Mouse (Mus musculus) midbrain, embryonic 13.5 days (tissue): ENCODE data around the gene Arhgap22. TPM values are rescaled to one million over a fixed set of nuclear protein-coding genes. Genes with fewer than 3 reads are reported as not detected.

Experiments
- ATAC-seq: fragments of 200-750 bp; cut with Nextera tagmentation; 2 replicates; pipeline ENCODE4 v1.8.0; 2017; ENCODE audit warnings: mild to moderate bottlenecking, moderate TSS enrichment, moderate library complexity
- H3K27ac ChIP-seq: fragments of 300-500 bp; sonication (generic); 2 replicates; pipeline ENCODE4 v1.5.1; 2015; ENCODE audit warnings: inconsistent platforms, mild to moderate bottlenecking, moderate library complexity
- H3K27me3 ChIP-seq: fragments of 300-500 bp; sonication (generic); 2 replicates; pipeline ENCODE4 v1.6.1; 2015; ENCODE audit warnings: mild to moderate bottlenecking, inconsistent platforms
- H3K36me3 ChIP-seq: fragments of 300-500 bp; sonication (generic); 2 replicates; pipeline ENCODE4 v1.6.1; 2015; ENCODE audit warnings: mild to moderate bottlenecking, inconsistent platforms
- H3K4me1 ChIP-seq: fragments of 300-500 bp; sonication (generic); replicated peaks from 2 replicates; pipeline ENCODE4 v1.6.1; 2015; ENCODE audit warnings: inconsistent platforms
- H3K4me2 ChIP-seq: fragments of 300-500 bp; sonication (generic); replicated peaks from 2 replicates; pipeline ENCODE4 v1.6.1; 2015; ENCODE audit warnings: moderate library complexity, mild to moderate bottlenecking, inconsistent platforms
- H3K4me3 ChIP-seq: fragments of 300-500 bp; sonication (generic); replicated peaks from 2 replicates; pipeline ENCODE4 v1.5.1; 2015; ENCODE audit warnings: mild to moderate bottlenecking, inconsistent platforms
- H3K9ac ChIP-seq: fragments of 300-500 bp; sonication (generic); replicated peaks from 2 replicates; pipeline ENCODE4 v1.6.1; 2015; ENCODE audit warnings: mild to moderate bottlenecking, inconsistent platforms
- H3K9me3 ChIP-seq: fragments of 300-500 bp; sonication (generic); 2 replicates; pipeline ENCODE4 v1.6.1; 2016; ENCODE audit warnings: mild to moderate bottlenecking, inconsistent platforms
- WGBS: fragments of 180-500 bp; shearing (Covaris S2); methylation state at CpG from one replicate; pipeline ENCODE4 v1.1.7; 2015; 5-methylcytosine and 5-hydroxymethylcytosine counted together
- polyA plus RNA-seq: library from polyadenylated mRNA; unstranded; fragments of >200 nt; fragmentation: Nextera tagmentation; extraction: Ambion mirVana; gene quantifications from 2 replicates; pipeline ENCODE4 v1.2.1, GENCODE M21; 2015

The Arhgap22 gene
- polyA plus RNA-seq, 1 experiment from 2014 or later, result 0.44 TPM

DNA sequence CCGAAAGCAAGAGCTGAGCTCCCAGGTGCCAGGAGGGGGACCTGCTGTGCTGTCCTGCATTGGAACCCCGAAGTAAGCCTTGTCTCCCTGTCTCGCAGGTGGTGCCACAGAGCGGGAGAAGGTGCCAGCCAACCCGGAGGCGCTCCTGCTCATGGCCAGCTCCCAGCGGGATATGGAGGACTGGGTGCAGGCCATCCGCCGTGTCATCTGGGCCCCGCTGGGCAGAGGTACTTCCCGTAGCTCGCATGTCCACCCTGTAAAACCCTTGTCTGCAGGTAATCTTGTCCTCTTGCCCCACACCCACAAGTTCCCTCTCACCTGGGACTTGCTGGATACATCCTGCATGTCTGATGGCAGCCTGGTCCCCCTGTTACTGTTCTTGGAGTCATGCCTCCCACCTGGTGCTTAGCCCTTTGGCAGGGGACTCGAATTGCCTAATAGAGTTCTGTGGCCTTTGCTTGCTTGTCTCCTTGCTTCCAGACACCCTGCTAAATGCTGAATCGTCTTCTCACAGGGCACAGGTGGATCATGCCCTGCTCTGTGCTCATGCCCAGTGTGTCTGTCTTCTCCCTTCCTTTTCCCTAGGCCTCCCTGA lies 129.4 kb downstream of the Arhgap22 start:
- H3K9ac ChIP-seq, result no peak overlapping the region
- H3K4me1 ChIP-seq, result no peaks in the 10 kb centered on the region
- no peaks in the 10 kb centered on the region for H3K9me3 ChIP-seq
- 91% methylated on average over 14 of the region's 14 CpGs for WGBS
- no peaks in the 10 kb centered on the region for H3K36me3 ChIP-seq
- no peak for ATAC-seq
- H3K27me3 ChIP-seq, result no peaks in the 10 kb centered on the region
- no peak overlapping the region for H3K27ac ChIP-seq
- H3K4me2 ChIP-seq, result no peak overlapping the region
- no peak overlapping the region for H3K4me3 ChIP-seq

DNA sequence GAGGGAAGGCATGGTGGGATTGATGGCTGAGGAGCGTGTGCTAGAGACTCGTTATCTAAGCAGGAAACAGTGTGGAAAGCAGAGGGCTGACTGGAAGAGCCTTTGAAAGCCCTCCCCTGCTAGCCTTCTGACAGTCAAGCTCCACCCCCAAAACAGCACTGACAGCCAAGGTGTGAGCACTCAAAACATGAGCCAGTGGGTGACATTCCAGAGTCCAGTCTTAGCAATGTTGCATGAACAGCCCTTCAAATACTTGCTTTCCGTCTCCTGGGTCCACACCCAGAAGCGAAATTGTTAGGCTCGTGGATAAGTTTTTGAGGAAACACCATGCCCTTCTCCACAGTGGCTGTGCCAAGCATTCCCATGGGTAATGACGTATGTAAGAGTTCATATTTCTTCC lies 132.7 kb downstream of the Arhgap22 start:
- 80% methylated on average over 6 of the region's 6 CpGs for WGBS
- H3K27ac ChIP-seq, result no peak overlapping the region
- no peak overlapping the region for H3K4me3 ChIP-seq
- ATAC-seq, result no peak
- no peak overlapping the region for H3K9ac ChIP-seq
- no peaks in the 10 kb centered on the region for H3K9me3 ChIP-seq
- peaks cover 6% of the 10 kb centered on the region for H3K4me1 ChIP-seq
- H3K27me3 ChIP-seq, result peaks cover 33% of the 10 kb centered on the region
- no peak overlapping the region for H3K4me2 ChIP-seq
- H3K36me3 ChIP-seq, result no peaks in the 10 kb centered on the region

DNA sequence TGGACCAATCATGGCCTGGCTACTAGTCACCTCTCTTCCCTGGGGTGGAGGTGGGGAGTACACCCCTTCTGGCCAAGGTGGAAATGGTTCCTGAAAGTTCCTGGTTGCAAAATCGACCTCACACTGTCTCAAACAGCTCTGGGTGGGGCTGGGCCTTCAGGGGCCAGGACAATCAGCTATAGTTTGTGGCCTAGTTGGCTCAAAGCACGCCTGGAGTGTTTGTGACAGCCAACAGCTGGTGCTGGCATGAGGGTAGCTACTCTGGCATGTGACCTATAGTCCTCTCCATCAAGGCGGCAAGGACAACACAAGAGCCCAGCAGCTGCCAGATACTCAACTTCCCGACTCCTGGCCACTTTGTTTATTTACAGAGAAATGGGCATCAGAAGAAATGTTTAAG lies 133.9 kb downstream of the Arhgap22 start:
- Histone ChIP-seq H3K9ac (no peak overlapping the region), H3K36me3 (no peaks in the 10 kb centered on the region), H3K9me3 (no peaks in the 10 kb centered on the region), H3K27me3 (peaks cover 45% of the 10 kb centered on the region), H3K4me2 (no peak overlapping the region), H3K27ac (no peak overlapping the region), H3K4me3 (no peak overlapping the region), H3K4me1 (peaks cover 6% of the 10 kb centered on the region)
- no peak for ATAC-seq
- 74% methylated on average over 4 of the region's 4 CpGs for WGBS

DNA sequence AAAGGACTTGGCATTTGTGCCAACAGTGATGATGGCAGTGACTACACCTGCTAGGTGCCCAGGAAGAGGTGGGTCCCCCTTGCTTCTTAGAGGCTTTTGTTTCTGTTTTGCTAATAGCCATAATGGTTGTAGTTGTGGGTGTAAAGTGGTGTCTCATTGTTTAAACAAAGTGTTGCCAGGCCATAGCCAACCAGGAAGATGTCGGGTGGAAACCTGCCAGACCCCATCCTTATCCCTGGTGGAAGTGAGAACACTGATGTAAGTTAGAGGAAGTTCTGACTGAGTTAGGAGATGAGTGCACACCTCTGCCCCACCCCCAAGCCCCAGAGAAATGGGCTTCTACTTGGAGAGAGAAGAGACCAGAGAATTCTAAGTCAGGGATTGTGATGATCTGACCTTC lies 134.3 kb downstream of the Arhgap22 start:
- no peaks in the 10 kb centered on the region for H3K36me3 ChIP-seq
- 88% methylated on average over 1 of the region's 1 CpGs for whole genome bisulfite sequencing
- peaks cover 6% of the 10 kb centered on the region for H3K4me1 ChIP-seq
- no peak overlapping the region for H3K4me2 ChIP-seq
- no peak overlapping the region for H3K9ac ChIP-seq
- H3K27ac ChIP-seq, result no peak overlapping the region
- no peaks in the 10 kb centered on the region for H3K9me3 ChIP-seq
- peaks cover 47% of the 10 kb centered on the region for H3K27me3 ChIP-seq
- no peak for ATAC-seq
- no peak overlapping the region for H3K4me3 ChIP-seq

DNA sequence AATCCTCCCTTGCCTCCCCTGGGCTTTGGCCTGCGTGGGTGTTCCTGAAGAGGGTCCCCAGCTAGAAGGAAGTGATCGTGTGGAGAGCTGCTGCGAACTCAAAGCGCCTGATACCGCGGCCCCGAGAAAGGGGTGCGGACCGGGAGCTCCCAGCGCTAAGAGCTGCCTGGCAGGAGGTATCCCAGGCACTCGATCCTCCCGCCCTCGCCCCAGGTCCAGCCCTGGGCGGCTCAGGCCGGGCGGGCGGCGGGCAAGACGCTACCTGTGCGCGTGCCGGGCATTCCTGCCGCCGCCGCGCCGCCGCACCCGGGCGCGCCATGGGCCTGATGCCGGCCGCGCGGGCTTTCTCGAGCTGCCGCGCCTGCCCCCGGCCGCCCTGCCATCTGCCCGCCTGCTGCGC lies 137.2 kb downstream of the Arhgap22 start:
- H3K9me3 ChIP-seq, result no peaks in the 10 kb centered on the region
- peak overlapping the region; percentile 75 for H3K4me2 ChIP-seq
- H3K27me3 ChIP-seq, result peaks cover 47% of the 10 kb centered on the region
- H3K36me3 ChIP-seq, result no peaks in the 10 kb centered on the region
- no peak overlapping the region for H3K27ac ChIP-seq
- 1% methylated on average over 20 of the region's 42 CpGs for WGBS
- H3K9ac ChIP-seq, result peak overlapping the region; percentile 64
- peaks cover 6% of the 10 kb centered on the region for H3K4me1 ChIP-seq
- ATAC-seq, result no peak
- H3K4me3 ChIP-seq, result peak overlapping the region; percentile 45

DNA sequence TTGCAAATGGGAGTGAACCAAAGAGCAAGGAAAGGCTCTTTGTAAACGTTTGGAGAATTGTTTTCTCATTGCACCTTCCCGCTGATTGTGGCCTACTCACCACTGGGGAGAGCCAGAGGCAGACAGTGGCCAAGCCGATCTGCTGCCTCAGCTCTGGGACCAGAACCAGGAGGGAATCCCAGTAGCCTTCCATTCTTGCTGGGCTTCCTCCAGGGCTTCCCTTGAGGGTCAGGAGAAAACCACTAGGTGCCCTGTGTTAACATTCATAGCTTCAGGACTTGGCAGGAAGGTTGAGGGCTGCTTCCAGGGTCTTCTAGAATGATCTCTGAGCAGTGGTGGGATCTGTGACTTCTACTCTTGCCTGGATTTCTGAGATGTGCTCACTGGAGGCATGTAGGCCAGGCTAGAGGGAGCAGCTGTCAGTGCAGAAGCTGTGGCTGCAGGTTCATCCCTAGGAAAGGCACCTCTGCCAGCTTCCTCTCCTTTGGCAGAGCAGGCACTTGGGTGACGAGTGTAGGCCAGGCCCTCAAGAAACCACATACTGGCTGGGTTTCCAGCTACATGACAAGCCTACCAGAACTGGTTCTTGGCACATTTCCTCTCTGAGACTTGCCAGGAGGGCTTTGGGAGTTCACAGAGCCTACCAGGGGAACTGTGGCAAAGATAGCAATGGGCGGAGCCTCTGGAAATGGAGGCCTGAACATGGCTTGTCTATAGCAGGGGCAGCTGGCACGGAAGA lies 138.3 kb downstream of the Arhgap22 start:
- Histone ChIP-seq H3K4me3 (no peak overlapping the region), H3K4me1 (peaks cover 6% of the 10 kb centered on the region), H3K9me3 (no peaks in the 10 kb centered on the region), H3K9ac (no peak overlapping the region), H3K36me3 (no peaks in the 10 kb centered on the region), H3K4me2 (no peak overlapping the region), H3K27ac (no peak overlapping the region), H3K27me3 (peaks cover 47% of the 10 kb centered on the region)
- no peak for ATAC-seq
- 77% methylated on average over 6 of the region's 6 CpGs for WGBS

DNA sequence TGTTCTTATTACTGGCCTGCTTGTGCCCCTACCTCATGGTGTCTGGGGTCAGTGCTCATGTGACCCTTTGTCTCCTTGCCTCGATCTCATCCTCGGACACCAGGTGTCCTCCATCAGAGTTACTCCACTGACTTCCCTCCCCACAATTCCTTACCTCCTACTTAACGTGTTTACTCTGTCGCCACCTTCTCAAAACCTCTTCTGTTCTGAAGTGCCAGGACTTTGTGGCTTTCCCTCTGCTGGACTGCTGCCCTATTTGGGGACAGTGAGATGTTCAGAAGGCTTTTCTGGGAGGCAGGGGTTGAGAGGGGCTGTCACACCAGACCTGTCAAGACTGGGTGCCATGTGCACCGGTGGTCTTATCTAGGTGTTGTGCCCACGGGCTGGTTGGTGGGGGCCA lies 139.1 kb downstream of the Arhgap22 start:
- no peaks in the 10 kb centered on the region for H3K9me3 ChIP-seq
- H3K4me1 ChIP-seq, result peaks cover 6% of the 10 kb centered on the region
- H3K36me3 ChIP-seq, result no peaks in the 10 kb centered on the region
- peaks cover 47% of the 10 kb centered on the region for H3K27me3 ChIP-seq
- H3K4me3 ChIP-seq, result no peak overlapping the region
- no peak for ATAC-seq
- no peak overlapping the region for H3K27ac ChIP-seq
- H3K9ac ChIP-seq, result no peak overlapping the region
- 84% methylated on average over 6 of the region's 6 CpGs for WGBS
- no peak overlapping the region for H3K4me2 ChIP-seq

DNA sequence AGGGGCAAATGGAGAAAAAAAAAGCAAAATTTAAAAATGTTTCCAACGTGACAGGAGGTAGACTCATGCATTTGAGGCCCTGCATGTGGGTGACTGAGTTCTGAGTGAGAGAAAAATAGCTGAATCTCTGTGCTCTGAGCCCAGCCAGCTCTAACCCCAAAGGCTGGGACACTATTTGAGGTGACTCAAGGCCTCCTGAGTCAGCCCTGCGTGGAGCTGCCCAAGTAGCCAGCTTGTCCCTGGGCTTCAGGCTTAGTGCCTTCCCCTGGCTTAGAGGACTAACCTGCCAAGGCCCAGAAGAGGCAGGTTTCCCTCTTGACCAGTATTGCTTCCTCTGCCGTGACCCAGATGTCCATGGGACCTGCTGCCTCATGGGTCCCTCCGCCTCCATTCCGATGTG lies 141.4 kb downstream of the Arhgap22 start:
- Histone ChIP-seq H3K4me1 (peaks cover 6% of the 10 kb centered on the region), H3K27me3 (peaks cover 27% of the 10 kb centered on the region), H3K4me3 (no peak overlapping the region), H3K9ac (no peak overlapping the region), H3K9me3 (no peaks in the 10 kb centered on the region), H3K27ac (no peak overlapping the region), H3K36me3 (no peaks in the 10 kb centered on the region), H3K4me2 (no peak overlapping the region)
- no peak for ATAC-seq
- WGBS, result 85% methylated on average over 5 of the region's 5 CpGs

DNA sequence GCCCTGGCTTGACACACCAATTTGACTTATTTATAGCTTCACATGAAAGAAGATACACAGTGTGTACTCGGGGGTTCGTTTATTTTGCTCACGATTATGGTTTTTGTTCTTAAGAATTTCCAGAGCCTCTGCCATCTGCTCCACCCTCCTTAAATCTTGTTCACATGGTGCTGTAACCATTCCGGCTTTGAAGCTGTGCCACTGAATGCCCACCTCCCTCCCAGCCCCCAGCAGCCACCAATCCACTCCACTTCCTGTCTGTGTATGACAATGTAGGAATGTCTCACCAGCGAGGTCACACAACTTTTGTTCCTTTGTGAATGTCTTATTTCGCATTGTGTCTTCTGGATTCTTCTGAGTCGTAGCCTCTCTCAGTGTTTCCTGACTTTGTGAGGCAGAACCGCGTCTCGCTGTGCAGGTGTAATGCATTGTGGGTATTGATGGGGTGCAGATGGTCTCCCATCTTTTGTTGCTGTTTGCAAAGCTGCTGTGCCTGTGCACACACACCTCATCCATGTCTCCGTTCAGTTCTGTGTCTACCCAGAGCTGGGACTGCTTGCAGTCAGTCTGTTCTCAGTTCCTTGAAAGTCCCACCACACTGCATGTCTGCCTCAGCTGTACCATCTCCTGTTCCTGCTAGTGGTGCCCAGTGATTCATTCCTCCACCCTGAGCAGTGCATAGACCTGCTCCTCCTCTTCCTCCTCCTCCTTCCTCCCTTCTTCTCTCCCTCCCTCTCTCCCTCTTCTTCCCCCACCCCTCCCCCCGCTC lies 144.0 kb downstream of the Arhgap22 start:
- ATAC-seq, result no peak
- Histone ChIP-seq H3K4me1 (peaks cover 5% of the 10 kb centered on the region), H3K4me3 (no peak overlapping the region), H3K27ac (no peak overlapping the region), H3K27me3 (peaks cover 2% of the 10 kb centered on the region; the same call in 1 of the 2 replicates), H3K4me2 (no peak overlapping the region), H3K9me3 (no peaks in the 10 kb centered on the region), H3K9ac (no peak overlapping the region), H3K36me3 (no peaks in the 10 kb centered on the region)
- WGBS, result 71% methylated on average over 12 of the region's 12 CpGs

DNA sequence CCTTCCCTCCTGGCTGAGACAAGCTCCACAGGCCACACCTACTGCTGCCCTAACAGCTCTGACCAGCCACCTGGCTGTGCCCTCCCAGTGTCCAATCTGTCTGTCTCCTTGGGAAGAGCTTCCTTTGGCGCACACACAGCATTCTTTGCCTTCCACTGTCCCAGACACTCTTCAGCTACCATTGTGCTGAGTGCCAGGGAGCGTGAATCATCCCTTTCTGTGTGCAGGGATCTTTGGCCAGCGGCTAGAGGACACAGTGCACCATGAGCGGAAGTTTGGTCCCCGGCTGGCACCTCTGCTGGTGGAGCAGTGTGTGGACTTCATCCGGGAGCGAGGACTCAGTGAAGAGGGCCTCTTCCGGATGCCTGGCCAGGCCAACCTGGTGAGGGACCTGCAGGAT lies 145.1 kb downstream of the Arhgap22 start:
- H3K4me2 ChIP-seq, result no peak overlapping the region
- no peak overlapping the region for H3K9ac ChIP-seq
- no peak for ATAC-seq
- H3K4me1 ChIP-seq, result peaks cover 11% of the 10 kb centered on the region
- WGBS, result 93% methylated on average over 8 of the region's 8 CpGs
- H3K36me3 ChIP-seq, result no peaks in the 10 kb centered on the region
- no peaks in the 10 kb centered on the region for H3K27me3 ChIP-seq
- no peak overlapping the region for H3K27ac ChIP-seq
- H3K4me3 ChIP-seq, result no peak overlapping the region
- no peaks in the 10 kb centered on the region for H3K9me3 ChIP-seq

DNA sequence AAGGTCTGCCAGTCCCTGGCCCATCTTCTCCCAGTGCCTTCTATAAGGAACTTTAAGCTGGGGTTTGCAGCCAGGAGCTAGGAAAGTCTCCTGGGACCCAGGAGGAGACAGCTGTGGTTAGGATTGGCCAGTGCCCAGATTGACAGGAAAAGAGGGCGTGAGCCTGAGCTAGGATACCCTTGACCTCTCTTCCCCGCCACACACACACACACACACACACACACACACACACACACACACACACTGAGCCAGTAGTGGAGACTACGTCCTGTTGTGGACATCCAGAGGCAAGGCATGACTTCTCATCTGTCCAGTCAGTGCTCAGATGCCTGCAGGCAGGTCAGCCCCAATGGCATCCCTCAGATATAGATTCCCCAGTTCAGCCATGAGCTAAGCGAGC lies 147.7 kb downstream of the Arhgap22 start:
- no peak for ATAC-seq

DNA sequence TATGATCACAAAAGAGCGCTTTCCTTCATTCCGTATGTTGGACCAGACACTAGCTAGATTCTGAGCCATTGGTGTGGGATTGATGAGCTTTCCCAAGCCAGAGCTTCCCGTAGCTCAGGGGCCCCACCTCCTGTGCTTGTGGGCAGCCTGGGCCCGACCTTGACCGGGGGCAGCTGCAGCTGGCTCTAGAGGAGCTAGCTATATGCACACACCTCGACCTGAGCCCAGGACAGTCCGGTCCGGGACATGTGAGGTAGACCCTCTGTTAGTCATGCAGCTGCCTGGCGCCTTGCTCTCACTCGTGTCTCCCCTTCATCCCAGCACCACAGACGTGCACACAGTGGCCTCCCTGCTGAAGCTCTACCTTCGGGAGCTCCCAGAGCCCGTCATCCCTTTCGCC lies 148.3 kb downstream of the Arhgap22 start:
- no peak for ATAC-seq
- no peak overlapping the region for H3K4me3 ChIP-seq
- no peak overlapping the region for H3K27ac ChIP-seq
- H3K9ac ChIP-seq, result no peak overlapping the region
- no peaks in the 10 kb centered on the region for H3K9me3 ChIP-seq
- H3K4me2 ChIP-seq, result no peak overlapping the region
- WGBS, result 72% methylated on average over 14 of the region's 14 CpGs
- H3K27me3 ChIP-seq, result no peaks in the 10 kb centered on the region
- H3K4me1 ChIP-seq, result peaks cover 15% of the 10 kb centered on the region
- no peaks in the 10 kb centered on the region for H3K36me3 ChIP-seq

More for the DNA sequence above, 147.7 kb downstream of the Arhgap22 start:
- WGBS, result 66% methylated on average over 4 of the region's 4 CpGs
- Histone ChIP-seq H3K36me3 (no peaks in the 10 kb centered on the region), H3K4me3 (no peak overlapping the region), H3K27ac (no peak overlapping the region), H3K27me3 (no peaks in the 10 kb centered on the region), H3K4me2 (no peak overlapping the region), H3K9me3 (no peaks in the 10 kb centered on the region), H3K9ac (no peak overlapping the region), H3K4me1 (peaks cover 11% of the 10 kb centered on the region)
